Comparison of ENCODE assay signal across 9 mouse cellular contexts in the genomic region with DNA sequence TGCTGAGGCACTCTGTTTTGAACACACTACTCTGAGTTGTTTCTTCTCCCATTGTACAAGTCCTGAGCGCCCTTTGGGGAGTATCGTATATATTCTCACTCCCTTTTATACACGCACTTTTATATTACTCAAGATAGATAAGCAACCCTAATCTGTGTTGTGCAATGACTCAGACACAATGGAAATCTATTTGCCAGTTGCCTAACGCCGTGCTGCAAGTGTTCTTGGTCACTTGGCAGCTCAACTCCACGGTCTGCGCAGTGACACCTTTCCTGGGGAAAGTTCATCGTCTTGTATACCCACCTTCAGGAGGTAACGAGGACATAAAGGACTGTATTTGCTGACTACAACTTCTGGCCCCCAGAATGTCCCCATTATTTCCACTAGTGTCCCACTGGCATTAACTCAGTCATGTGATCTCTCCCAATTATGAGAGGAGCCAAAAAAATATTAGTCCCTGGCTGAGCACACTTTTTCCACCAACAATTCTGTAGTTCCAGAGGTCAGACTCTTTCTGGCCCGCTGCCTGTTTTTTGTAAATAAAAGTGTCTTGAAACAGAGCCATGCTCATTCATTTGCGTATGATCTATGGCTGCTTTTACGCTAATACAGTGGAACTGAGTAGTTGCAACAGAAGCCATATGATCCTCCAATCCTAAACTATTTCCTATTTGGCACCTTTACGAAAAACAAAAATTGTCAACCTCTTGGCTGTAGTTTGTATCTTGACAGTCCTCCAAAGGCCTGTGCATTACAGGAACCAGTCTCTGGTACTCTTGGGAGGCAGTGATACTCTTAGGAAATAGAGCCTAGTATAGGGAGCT. TPM values are rescaled to one million over a fixed set of nuclear protein-coding genes. Genes with fewer than 3 reads are reported as not detected.
DNase-seq lines count a peak whose midpoint lies in the region; ATAC-seq and TF ChIP-seq lines count a peak whose summit lies in the region.
"Had no signal": no experiment of that assay in that cellular context is flagged by ENCODE, and none has a peak within 500 bp of the region (broad histone marks: within the 10 kb centered on the region; RNA-seq: fewer than 3 reads in every experiment).

No protein-coding gene starts in this region.

- 50% methylated on average over 13 of the region's 13 CpGs for WGBS in heart, adult 2 months
- whole genome bisulfite sequencing in heart, embryonic 11.5 days (ENCODE audit: insufficient replicate concordance) = 87% methylated on average over 13 of the region's 13 CpGs
- 82% methylated on average over 13 of the region's 13 CpGs for WGBS in embryonic facial prominence, embryonic 14.5 days
- WGBS in kidney, embryonic 15.5 days = 73% methylated on average over 13 of the region's 13 CpGs

- H3K27me3 ChIP-seq in heart, adult 2 months (ENCODE audit: control insufficient read depth, insufficient read depth, low read length) = no peaks in the 10 kb centered on the region
- no peaks in the 10 kb centered on the region for H3K27me3 ChIP-seq in heart, embryonic 11.5 days (ENCODE audit: control insufficient read depth, insufficient read depth, low read length)
- no peaks in the 10 kb centered on the region for H3K27me3 ChIP-seq in embryonic facial prominence, embryonic 14.5 days (replicated peaks; ENCODE audit: control insufficient read depth, insufficient read depth, low read length)
- H3K27me3 ChIP-seq in kidney, embryonic 15.5 days = no peaks in the 10 kb centered on the region
- H3K27me3 ChIP-seq: neural tube, embryonic 12.5 days had no signal

- no peaks in the 10 kb centered on the region for H3K9me3 ChIP-seq in heart, embryonic 11.5 days (replicated peaks; ENCODE audit: control insufficient read depth, low read length)
- no peaks in the 10 kb centered on the region for H3K9me3 ChIP-seq in embryonic facial prominence, embryonic 14.5 days (ENCODE audit: control insufficient read depth, low read length)
- H3K9me3 ChIP-seq in kidney, embryonic 15.5 days (replicated peaks) = no peaks in the 10 kb centered on the region
- H3K9me3 ChIP-seq: neural tube, embryonic 12.5 days had no signal

- no peak for TF ChIP-seq EP300 in heart, adult 2 months (IDR thresholded peaks at IDR 0.05; ENCODE audit: insufficient read depth, low read depth, low read length)

- intact Hi-C loops in heart, adult 2 months (cut with DNase I) = no loop called here

- DNase-seq in heart, adult 2 months = peak; percentile 38 to 51
- DNase-seq in embryonic facial prominence, embryonic 14.5 days (ENCODE audit: low spot score) = peak; percentile 74
- DNase-seq in thymus, postnatal 14 days = no peak
- no peak for DNase-seq in thymus, postnatal 0 days (ENCODE audit: low spot score)

- peaks cover 12% of the 10 kb centered on the region for H3K4me1 ChIP-seq in heart, adult 2 months (ENCODE audit: control insufficient read depth, insufficient read depth, low read length)
- H3K4me1 ChIP-seq in heart, embryonic 11.5 days (ENCODE audit: control insufficient read depth, insufficient read depth, low read length) = peaks cover 27% of the 10 kb centered on the region
- peaks cover 53% of the 10 kb centered on the region for H3K4me1 ChIP-seq in embryonic facial prominence, embryonic 14.5 days (ENCODE audit: control insufficient read depth, insufficient read depth, low read length)
- peaks cover 61% of the 10 kb centered on the region for H3K4me1 ChIP-seq in kidney, embryonic 15.5 days
- H3K4me1 ChIP-seq: neural tube, embryonic 12.5 days had no signal

- no peak for TF ChIP-seq POLR2A in heart, adult 2 months (IDR thresholded peaks at IDR 0.05; ENCODE audit: insufficient read depth, low read depth, low read length)

- H3K27ac ChIP-seq in heart, adult 2 months = peak overlapping the region; percentile 38
- H3K27ac ChIP-seq in heart, embryonic 11.5 days (ENCODE audit: low read depth, low read length) = no peak overlapping the region
- H3K27ac ChIP-seq in embryonic facial prominence, embryonic 14.5 days (replicated peaks; ENCODE audit: low read depth, low read length) = peak overlapping the region; percentile 63
- peak overlapping the region; percentile 52 for H3K27ac ChIP-seq in kidney, embryonic 15.5 days
- H3K27ac ChIP-seq: neural tube, embryonic 12.5 days had no signal

- no peak overlapping the region for H3K4me2 ChIP-seq in heart, embryonic 11.5 days
- 0 out of 2 replicates have a peak overlapping the region, but pooled peaks have one; percentile 12 for H3K4me2 ChIP-seq in embryonic facial prominence, embryonic 14.5 days (ENCODE audit: low read depth, low read length)
- H3K4me2 ChIP-seq in kidney, embryonic 15.5 days = no peak overlapping the region
- H3K4me2 ChIP-seq: neural tube, embryonic 12.5 days had no signal

- TF ChIP-seq CTCF in heart, adult 2 months (IDR thresholded peaks at IDR 0.05) = no peak

- no peak overlapping the region for H3K9ac ChIP-seq in heart, adult 2 months (ENCODE audit: low read depth, low read length)
- no peak overlapping the region for H3K9ac ChIP-seq in heart, embryonic 11.5 days (ENCODE audit: low read depth, low read length)
- no peak overlapping the region for H3K9ac ChIP-seq in embryonic facial prominence, embryonic 14.5 days (ENCODE audit: low read depth, low read length)
- no peak overlapping the region for H3K9ac ChIP-seq in kidney, embryonic 15.5 days
- H3K9ac ChIP-seq: neural tube, embryonic 12.5 days had no signal

- H3K4me3 ChIP-seq in heart, adult 2 months = no peak overlapping the region
- no peak overlapping the region for H3K4me3 ChIP-seq in heart, embryonic 11.5 days (ENCODE audit: low read depth, low read length)
- H3K4me3 ChIP-seq in embryonic facial prominence, embryonic 14.5 days (ENCODE audit: low read depth, low read length) = no peak overlapping the region
- no peak overlapping the region for H3K4me3 ChIP-seq in kidney, embryonic 15.5 days (replicated peaks)
- H3K4me3 ChIP-seq: neural tube, embryonic 12.5 days had no signal

- no peak for ATAC-seq in heart, embryonic 11.5 days (replicated peaks; ENCODE audit: insufficient number of reproducible peaks, low FRiP score, low TSS enrichment)
- ATAC-seq in embryonic facial prominence, embryonic 14.5 days (ENCODE audit: low read depth) = no peak
- no peak for ATAC-seq in kidney, embryonic 15.5 days (replicated peaks; ENCODE audit: low FRiP score)
- peak; percentile 59; the same call in 1 of the 2 replicates for ATAC-seq in megakaryocyte, adult 5-6 weeks (ENCODE audit: poor library complexity, severe bottlenecking)
- ATAC-seq in CD4-positive, CD25-positive, alpha-beta regulatory T cell, adult 4 months = no peak

- H3K79me2 ChIP-seq in heart, adult 2 months (replicated peaks; ENCODE audit: control insufficient read depth, insufficient read depth, low read length) = no peaks in the 10 kb centered on the region

- peaks cover 3% of the 10 kb centered on the region for H3K36me3 ChIP-seq in heart, adult 2 months (ENCODE audit: control insufficient read depth, insufficient read depth, low read length)
- no peaks in the 10 kb centered on the region for H3K36me3 ChIP-seq in heart, embryonic 11.5 days (ENCODE audit: control insufficient read depth, insufficient read depth, low read length)
- no peaks in the 10 kb centered on the region for H3K36me3 ChIP-seq in embryonic facial prominence, embryonic 14.5 days (ENCODE audit: control insufficient read depth, insufficient read depth, low read length)
- no peaks in the 10 kb centered on the region for H3K36me3 ChIP-seq in kidney, embryonic 15.5 days
- H3K36me3 ChIP-seq: neural tube, embryonic 12.5 days had no signal

RNA-seq across cellular contexts. Expression of a gene that starts 35.1 kb away (rescaled TPM):
- total RNA-seq in heart, adult 2 months (2021) = 10 to 100 TPM; 59.8 to 70.1 TPM
- 49.8 and 71.9 TPM in 2 replicates for polyA plus RNA-seq in heart, adult 2 months (2012; rRNA removed)
- 180 and 211 TPM in 2 replicates for polyA plus RNA-seq in heart, embryonic 11.5 days (2014; fragmentation: Nextera tagmentation; extraction: Ambion mirVana)
- polyA plus RNA-seq in embryonic facial prominence, embryonic 14.5 days (2014; fragmentation: Nextera tagmentation; extraction: Ambion mirVana) = 148 and 169 TPM in 2 replicates
- polyA plus RNA-seq in kidney, embryonic 15.5 days (2015; fragmentation: Nextera tagmentation; extraction: Ambion mirVana) = 148 and 168 TPM in 2 replicates
- 46.3 and 52.5 TPM in 2 replicates for total RNA-seq in megakaryocyte, adult 5-6 weeks (2015)
- total RNA-seq in megakaryocyte, adult 5-6 weeks (2017) = 57.8 and 60.2 TPM in 2 replicates
- polyA plus RNA-seq in CD4-positive, CD25-positive, alpha-beta regulatory T cell, adult 4 months (2017; shearing (Covaris generic)) = 10 to 100 TPM; 51.1 to 85.0 TPM
- 79.6 and 81.6 TPM in 2 replicates for polyA plus RNA-seq in thymus, postnatal 0 days (2015; fragmentation: Nextera tagmentation; extraction: Ambion mirVana)

Comparison
In these comparisons a context has a peak if more than half of its experiments do, and no peak if none do; other contexts are left out.
1. DNase-seq: peak in heart, adult 2 months (2 of 2) and embryonic facial prominence, embryonic 14.5 days (single experiment); none in thymus, postnatal 14 days (single experiment) and thymus, postnatal 0 days (single experiment).